Mouse (Mus musculus): ENCODE results near the gene Gm7735. TPM values are rescaled to one million over a fixed set of nuclear protein-coding genes. Genes with fewer than 3 reads are reported as not detected.
"Not testable (repeated sequence)": the region's sequence is repeated elsewhere in the genome, so short reads cannot be mapped to it uniquely, and the experiment has no call there.

The Gm7735 gene
- not detected in 2 replicates for polyA plus RNA-seq (2014; fragmentation: Nextera tagmentation; extraction: Ambion mirVana)

GRCm38 (mm10) chr16:89169190-89169589 is at the start of gene Gm7735:
Gene Gm7735 (plus strand): TSS chr16:89169490.
- not testable (repeated sequence) for H3K4me3 ChIP-seq (ENCODE audit: low read depth, low read length); ATAC-seq (ENCODE audit: insufficient read depth); H3K4me2 ChIP-seq; H3K9me3 ChIP-seq (ENCODE audit: low read depth, low read length); H3K9ac ChIP-seq; H3K36me3 ChIP-seq (ENCODE audit: insufficient read depth); H3K4me1 ChIP-seq (ENCODE audit: insufficient read depth); H3K27ac ChIP-seq (ENCODE audit: low read depth); H3K27me3 ChIP-seq (ENCODE audit: insufficient read depth, low read length); DNase-seq

- H3K4me1 ChIP-seq (ENCODE audit: insufficient read depth) = no peaks in the 10 kb centered on the region
- TF ChIP-seq CTCF (IDR thresholded peaks at IDR 0.05; ENCODE audit: low read depth) = no peak
- 92% methylated on average over 1 of the region's 1 CpGs for WGBS
- no peak within 1 kb of the TSS for H3K4me3 ChIP-seq (ENCODE audit: low read depth, low read length)
- ATAC-seq (ENCODE audit: insufficient read depth) (no peak), DNase-seq (no peak)
- H3K36me3 ChIP-seq (ENCODE audit: insufficient read depth) = no peaks in the 10 kb centered on the region
- H3K9ac ChIP-seq = no peak within 1 kb of the TSS
- H3K27ac ChIP-seq (ENCODE audit: low read depth) = no peak within 1 kb of the TSS
- H3K4me2 ChIP-seq = no peak within 1 kb of the TSS
- no peaks in the 10 kb centered on the region for H3K27me3 ChIP-seq (ENCODE audit: insufficient read depth, low read length)
- H3K9me3 ChIP-seq (ENCODE audit: low read depth, low read length) = no peaks in the 10 kb centered on the region
These were observed 28.7 kb upstream of the Gm7735 start, which contains the start of gene Gm6358 for GRCm38 (mm10) chr16:89140551-89140950. Gene Gm6358 (plus strand): TSS chr16:89140851.

GRCm38 (mm10) chr16:89150786-89151185 is 18.5 kb upstream of the Gm7735 start, which contains the start of gene Gm10061:
Gene Gm10061 (plus strand): TSS chr16:89151086.
- no peak within 1 kb of the TSS for H3K4me3 ChIP-seq (ENCODE audit: low read depth, low read length)
- no peak within 1 kb of the TSS for H3K27ac ChIP-seq (ENCODE audit: low read depth)
- ATAC-seq (ENCODE audit: insufficient read depth) = no peak
- no peaks in the 10 kb centered on the region for H3K27me3 ChIP-seq (ENCODE audit: insufficient read depth, low read length)
- TF ChIP-seq CTCF (IDR thresholded peaks at IDR 0.05; ENCODE audit: low read depth) = no peak
- no peaks in the 10 kb centered on the region for H3K4me1 ChIP-seq (ENCODE audit: insufficient read depth)
- WGBS = 90% methylated on average over 1 of the region's 1 CpGs
- no peaks in the 10 kb centered on the region for H3K9me3 ChIP-seq (ENCODE audit: low read depth, low read length)
- no peaks in the 10 kb centered on the region for H3K36me3 ChIP-seq (ENCODE audit: insufficient read depth)
- no peak within 1 kb of the TSS for H3K4me2 ChIP-seq
- H3K9ac ChIP-seq = no peak within 1 kb of the TSS
- DNase-seq = no peak

- Histone ChIP-seq H3K9me3 (ENCODE audit: low read depth, low read length) (no peaks in the 10 kb centered on the region), H3K9ac (no peak within 1 kb of the TSS), H3K36me3 (ENCODE audit: insufficient read depth) (no peaks in the 10 kb centered on the region), H3K4me2 (no peak within 1 kb of the TSS), H3K27ac (ENCODE audit: low read depth) (no peak within 1 kb of the TSS), H3K4me1 (ENCODE audit: insufficient read depth) (no peaks in the 10 kb centered on the region), H3K4me3 (ENCODE audit: low read depth, low read length) (no peak within 1 kb of the TSS), H3K27me3 (ENCODE audit: insufficient read depth, low read length) (no peaks in the 10 kb centered on the region)
- DNase-seq (no peak), ATAC-seq (ENCODE audit: insufficient read depth) (no peak)
- no peak for TF ChIP-seq CTCF (IDR thresholded peaks at IDR 0.05; ENCODE audit: low read depth)
- WGBS = 83% methylated on average over 4 of the region's 4 CpGs
These were observed 11.6 kb upstream of the Gm7735 start, which contains the start of gene Gm9789 for GRCm38 (mm10) chr16:89157652-89158051. Gene Gm9789 (plus strand): TSS chr16:89157952.

- ATAC-seq (ENCODE audit: insufficient read depth) = no peak
- Histone ChIP-seq H3K9me3 (ENCODE audit: low read depth, low read length) (no peaks in the 10 kb centered on the region), H3K4me2 (no peak within 1 kb of the TSS), H3K27ac (ENCODE audit: low read depth) (no peak within 1 kb of the TSS), H3K27me3 (ENCODE audit: insufficient read depth, low read length) (no peaks in the 10 kb centered on the region), H3K9ac (no peak within 1 kb of the TSS), H3K4me1 (ENCODE audit: insufficient read depth) (no peaks in the 10 kb centered on the region), H3K36me3 (ENCODE audit: insufficient read depth) (no peaks in the 10 kb centered on the region), H3K4me3 (ENCODE audit: low read depth, low read length) (no peak within 1 kb of the TSS)
- DNase-seq = no peak
- WGBS = 71% methylated on average over 2 of the region's 2 CpGs
- TF ChIP-seq CTCF (IDR thresholded peaks at IDR 0.05; ENCODE audit: low read depth) = no peak
These were observed 5.1 kb downstream of the Gm7735 start, which contains the start of gene 1110057P08Rik for GRCm38 (mm10) chr16:89174435-89174834. Gene 1110057P08Rik (plus strand): TSS chr16:89174735.

GRCm38 (mm10) chr16:89188621-89189020 is 19.3 kb downstream of the Gm7735 start:
- no peak overlapping the region for H3K4me3 ChIP-seq (ENCODE audit: low read depth, low read length)
- no peak overlapping the region for H3K9ac ChIP-seq
- H3K4me2 ChIP-seq = no peak overlapping the region
- H3K36me3 ChIP-seq (ENCODE audit: insufficient read depth) = no peaks in the 10 kb centered on the region
- no peak for ATAC-seq (ENCODE audit: insufficient read depth)
- no peak for DNase-seq
- no peaks in the 10 kb centered on the region for H3K27me3 ChIP-seq (ENCODE audit: insufficient read depth, low read length)
- H3K27ac ChIP-seq (ENCODE audit: low read depth) = no peak overlapping the region
- no peaks in the 10 kb centered on the region for H3K4me1 ChIP-seq (ENCODE audit: insufficient read depth)
- WGBS = 81% methylated on average over 4 of the region's 4 CpGs
- H3K9me3 ChIP-seq (ENCODE audit: low read depth, low read length) = no peaks in the 10 kb centered on the region
- TF ChIP-seq CTCF (IDR thresholded peaks at IDR 0.05; ENCODE audit: low read depth) = no peak

- Histone ChIP-seq H3K4me3 (ENCODE audit: low read depth, low read length) (no peak within 1 kb of the TSS), H3K27me3 (ENCODE audit: insufficient read depth, low read length) (no peaks in the 10 kb centered on the region), H3K27ac (ENCODE audit: low read depth) (no peak within 1 kb of the TSS), H3K4me2 (no peak within 1 kb of the TSS), H3K4me1 (ENCODE audit: insufficient read depth) (no peaks in the 10 kb centered on the region), H3K9me3 (ENCODE audit: low read depth, low read length) (no peaks in the 10 kb centered on the region), H3K36me3 (ENCODE audit: insufficient read depth) (no peaks in the 10 kb centered on the region), H3K9ac (no peak within 1 kb of the TSS)
- TF ChIP-seq CTCF (IDR thresholded peaks at IDR 0.05; ENCODE audit: low read depth) = no peak
- 50% methylated on average over 1 of the region's 1 CpGs for WGBS
- no peak for ATAC-seq (ENCODE audit: insufficient read depth)
- DNase-seq = no peak
These were observed 36.3 kb downstream of the Gm7735 start, which contains the start of gene Krtap20-2 for GRCm38 (mm10) chr16:89205561-89205960. Gene Krtap20-2 (plus strand): TSS chr16:89205861.

Other genes starting within 250 kb of the Gm7735 start
- not detected in 2 replicates for gene Krtap19-9b, start 237.2 kb upstream of the Gm7735 start, polyA plus RNA-seq (2014; fragmentation: Nextera tagmentation; extraction: Ambion mirVana)
- not detected in 2 replicates for gene Krtap16-3, start 206.6 kb upstream of the Gm7735 start, polyA plus RNA-seq (2014; fragmentation: Nextera tagmentation; extraction: Ambion mirVana)
- gene Krtap22-2, start 158.7 kb upstream of the Gm7735 start, polyA plus RNA-seq (2014; fragmentation: Nextera tagmentation; extraction: Ambion mirVana) = not detected in 2 replicates
- gene Gm10229, start 154.2 kb upstream of the Gm7735 start, polyA plus RNA-seq (2014; fragmentation: Nextera tagmentation; extraction: Ambion mirVana) = not detected in 2 replicates
- not detected in 2 replicates for gene Krtap6-1, start 137.8 kb upstream of the Gm7735 start, polyA plus RNA-seq (2014; fragmentation: Nextera tagmentation; extraction: Ambion mirVana)
- gene Gm10228, start 128.0 kb upstream of the Gm7735 start, polyA plus RNA-seq (2014; fragmentation: Nextera tagmentation; extraction: Ambion mirVana) = not detected in 2 replicates
- gene Krtap6-5, start 121.6 kb upstream of the Gm7735 start, polyA plus RNA-seq (2014; fragmentation: Nextera tagmentation; extraction: Ambion mirVana) = not detected in 2 replicates
- not detected in 2 replicates for gene 1110025L11Rik, start 105.5 kb upstream of the Gm7735 start, polyA plus RNA-seq (2014; fragmentation: Nextera tagmentation; extraction: Ambion mirVana)
- not detected in 2 replicates for gene Krtap6-3, start 85.5 kb upstream of the Gm7735 start, polyA plus RNA-seq (2014; fragmentation: Nextera tagmentation; extraction: Ambion mirVana)
- not detected in 2 replicates for gene Gm6358, start 28.6 kb upstream of the Gm7735 start, polyA plus RNA-seq (2014; fragmentation: Nextera tagmentation; extraction: Ambion mirVana)
- gene Gm10061, start 18.4 kb upstream of the Gm7735 start, polyA plus RNA-seq (2014; fragmentation: Nextera tagmentation; extraction: Ambion mirVana) = not detected in 2 replicates
- gene Gm9789, start 11.5 kb upstream of the Gm7735 start, polyA plus RNA-seq (2014; fragmentation: Nextera tagmentation; extraction: Ambion mirVana) = not detected in 2 replicates
- not detected in 2 replicates for gene 1110057P08Rik, start 5.2 kb downstream of the Gm7735 start, polyA plus RNA-seq (2014; fragmentation: Nextera tagmentation; extraction: Ambion mirVana)
- gene Krtap20-2, start 36.4 kb downstream of the Gm7735 start, polyA plus RNA-seq (2014; fragmentation: Nextera tagmentation; extraction: Ambion mirVana) = not detected in 2 replicates
- gene Krtap21-1, start 234.4 kb downstream of the Gm7735 start, polyA plus RNA-seq (2014; fragmentation: Nextera tagmentation; extraction: Ambion mirVana) = not detected in 2 replicates

Data from lung, embryonic 14.5 days (tissue).